In the genomic region with DNA sequence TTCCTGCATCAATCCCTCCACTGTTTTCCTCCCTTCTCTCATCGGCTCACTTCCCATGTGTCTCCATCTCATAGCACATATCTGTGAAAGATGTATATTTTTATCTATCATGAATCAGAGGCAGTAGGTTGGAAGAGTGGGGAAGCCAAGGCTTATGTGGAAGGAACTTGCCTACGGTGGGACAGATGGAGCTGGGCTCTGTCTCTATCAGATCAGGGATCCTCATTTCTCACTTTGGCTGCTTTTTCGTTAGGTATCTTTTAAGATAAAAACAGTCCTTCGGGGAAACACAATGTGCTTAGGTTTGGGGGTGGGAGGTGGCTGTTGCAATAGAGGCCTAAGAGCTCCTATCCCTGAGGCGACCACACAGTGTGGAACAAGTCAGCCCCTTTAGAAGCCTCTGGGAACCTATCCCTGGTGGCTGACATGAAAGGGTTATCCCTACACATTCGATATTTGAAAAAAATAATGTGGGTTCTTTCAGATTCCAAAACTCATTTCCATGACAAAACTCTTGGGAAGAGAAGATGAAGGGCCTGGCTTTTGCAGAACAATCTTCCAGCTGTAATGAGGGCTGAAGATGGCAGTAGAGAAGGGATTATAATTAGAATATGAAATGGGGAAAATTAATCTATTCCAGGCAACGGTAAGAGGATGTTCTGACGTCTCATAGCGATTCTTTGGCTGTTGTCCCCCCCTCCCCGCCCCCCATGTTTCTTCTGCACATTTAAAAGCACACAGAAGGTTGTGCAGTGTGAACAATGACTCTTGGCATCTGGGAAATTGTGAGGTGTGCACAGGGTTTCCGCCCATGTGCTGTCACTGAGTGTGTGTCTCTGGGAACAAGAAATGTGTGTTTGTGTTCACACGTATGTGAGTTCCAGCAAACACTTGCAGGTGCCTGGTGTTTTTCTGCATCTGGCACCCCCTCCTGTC, we compare ENCODE assay signal across 21 mouse cellular contexts. TPM values are rescaled to one million over a fixed set of nuclear protein-coding genes. Genes with fewer than 3 reads are reported as not detected.
DNase-seq lines count a peak whose midpoint lies in the region; ATAC-seq lines count a peak whose summit lies in the region.
"Had no signal": no experiment of that assay in that cellular context is flagged by ENCODE, and none has a peak within 500 bp of the region (broad histone marks: within the 10 kb centered on the region; RNA-seq: fewer than 3 reads in every experiment).

No protein-coding gene starts in this region.

- no peaks in the 10 kb centered on the region for H3K27me3 ChIP-seq in midbrain, embryonic 11.5 days (ENCODE audit: control insufficient read depth, insufficient read depth, low read length)
- H3K27me3 ChIP-seq: heart, embryonic 13.5 days; liver, embryonic 15.5 days; neural tube, embryonic 12.5 days; stomach, embryonic 15.5 days had no signal

- intact Hi-C loops in gastrocnemius, postnatal 36 days (cut with DNase I), result no loop called here

- ATAC-seq in midbrain, embryonic 11.5 days (ENCODE audit: low FRiP score), result 0 out of 2 replicates have a peak, but pooled peaks have one; percentile 15
- ATAC-seq: activated CD4-positive, CD25-positive, alpha-beta regulatory T cell, adult 4 months; intestine, embryonic 16.5 days had no signal

- H3K9ac ChIP-seq in midbrain, embryonic 11.5 days (ENCODE audit: low read length), result no peak overlapping the region
- H3K9ac ChIP-seq: heart, embryonic 13.5 days; limb, embryonic 13.5 days; liver, embryonic 15.5 days; neural tube, embryonic 12.5 days; stomach, embryonic 15.5 days had no signal

- H3K36me3 ChIP-seq in midbrain, embryonic 11.5 days (ENCODE audit: control insufficient read depth, insufficient read depth, low read length), result no peaks in the 10 kb centered on the region
- H3K36me3 ChIP-seq: heart, embryonic 13.5 days; limb, embryonic 13.5 days; liver, embryonic 15.5 days; neural tube, embryonic 12.5 days; stomach, embryonic 15.5 days had no signal

- H3K4me2 ChIP-seq in midbrain, embryonic 11.5 days, result no peak overlapping the region
- H3K4me2 ChIP-seq: heart, embryonic 13.5 days; limb, embryonic 13.5 days; liver, embryonic 15.5 days; neural tube, embryonic 12.5 days; stomach, embryonic 15.5 days had no signal

- no peaks in the 10 kb centered on the region for H3K9me3 ChIP-seq in midbrain, embryonic 11.5 days (ENCODE audit: control insufficient read depth, low read length)
- H3K9me3 ChIP-seq: heart, embryonic 13.5 days; limb, embryonic 13.5 days; liver, embryonic 15.5 days; neural tube, embryonic 12.5 days; stomach, embryonic 15.5 days had no signal

- peaks cover 17% of the 10 kb centered on the region for H3K4me1 ChIP-seq in midbrain, embryonic 11.5 days (ENCODE audit: control insufficient read depth, insufficient read depth, low read length)
- H3K4me1 ChIP-seq: liver, embryonic 15.5 days; stomach, embryonic 15.5 days had no signal

- DNase-seq in frontal cortex, postnatal 36 days (ENCODE audit: low spot score in 2 of 2), result peak; percentile 33 to 51
- no peak for DNase-seq in frontal cortex, postnatal 10 days (ENCODE audit: low spot score in 2 of 2)
- peak; percentile 38 for DNase-seq in right cerebral cortex, postnatal 25 days
- DNase-seq in right cerebral cortex, postnatal 10 days (ENCODE audit: low spot score in 2 of 2), result no peak
- no peak for DNase-seq in midbrain, embryonic 11.5 days (ENCODE audit: low spot score, missing footprints)
- DNase-seq in gastrocnemius, postnatal 36 days, result no peak
- DNase-seq in lung, postnatal 25 days (ENCODE audit: low spot score), result no peak
- DNase-seq in cerebellum, postnatal 25 days, result no peak
- DNase-seq: adrenal gland, postnatal 36 days; cerebellum, postnatal 10 days; heart, postnatal 4 days; kidney, postnatal 10 days; lung, postnatal 10 days; thymus, postnatal 14 days had no signal

- 61% methylated on average over 12 of the region's 12 CpGs for WGBS in midbrain, embryonic 11.5 days

- H3K27ac ChIP-seq in midbrain, embryonic 11.5 days (ENCODE audit: low read depth, low read length), result no peak overlapping the region
- H3K27ac ChIP-seq: heart, embryonic 13.5 days; limb, embryonic 13.5 days; liver, embryonic 15.5 days; neural tube, embryonic 12.5 days; stomach, embryonic 15.5 days had no signal

- no peak overlapping the region for H3K4me3 ChIP-seq in midbrain, embryonic 11.5 days (ENCODE audit: low read depth, low read length)
- H3K4me3 ChIP-seq: heart, embryonic 13.5 days; limb, embryonic 13.5 days; liver, embryonic 15.5 days; neural tube, embryonic 12.5 days; stomach, embryonic 15.5 days had no signal

RNA-seq across cellular contexts. Expression of a gene that starts 41.3 kb away (rescaled TPM):
- 37.3 and 38.2 TPM in 2 replicates for polyA plus RNA-seq in midbrain, embryonic 11.5 days (2014; fragmentation: Nextera tagmentation; extraction: Ambion mirVana)
- under 1 TPM in 1 of 2 experiments, not detected in 1; 0.20 TPM for total RNA-seq in gastrocnemius, postnatal 36 days (2021)

Comparison
In these comparisons a context has a peak if more than half of its experiments do, and no peak if none do; other contexts are left out.
1. DNase-seq: peak in frontal cortex, postnatal 36 days (2 of 2) and right cerebral cortex, postnatal 25 days (single experiment); none in frontal cortex, postnatal 10 days (0 of 2), right cerebral cortex, postnatal 10 days (0 of 2), midbrain, embryonic 11.5 days (single experiment), gastrocnemius, postnatal 36 days (0 of 2), lung, postnatal 25 days (single experiment) and cerebellum, postnatal 25 days (0 of 2).